Mouse (Mus musculus): ENCODE results near the gene Grb10. TPM values are rescaled to one million over a fixed set of nuclear protein-coding genes. Genes with fewer than 3 reads are reported as not detected.

Gene Grb10
- polyA plus RNA-seq, 1 experiment, result 27.4 TPM

DNA sequence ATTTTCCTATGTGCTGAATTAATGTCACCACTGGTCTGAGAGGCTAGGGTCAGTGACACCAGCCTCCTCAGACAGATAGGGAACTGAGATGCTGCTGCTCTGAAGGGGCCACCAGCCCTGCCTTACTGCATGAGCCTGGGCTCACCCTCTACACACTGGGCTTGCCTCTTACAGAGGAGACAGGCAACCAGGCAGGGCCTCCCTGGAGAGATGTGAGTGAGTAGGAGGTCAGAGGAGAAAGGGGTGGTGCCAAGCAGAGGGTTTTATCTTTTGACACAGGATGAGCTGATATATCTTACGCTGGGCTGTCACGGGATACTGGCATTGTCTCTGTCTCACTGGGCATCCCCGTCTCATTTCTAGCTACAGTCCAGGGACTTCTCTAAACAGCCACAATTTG is 74.9 kb downstream of the Grb10 start:
- WGBS, result 57% methylated on average over 3 of the region's 3 CpGs
- TF ChIP-seq CTCF (IDR thresholded peaks at IDR 0.05; ENCODE audit: insufficient read depth, low read length) (no peak), POLR2A (IDR thresholded peaks at IDR 0.05; ENCODE audit: borderline replicate concordance, extremely low read depth, low read depth, low read length) (no peak)
- no peak overlapping the region for H3K4me3 ChIP-seq (replicated peaks; ENCODE audit: extremely low read depth, low read depth, low read length)
- peaks cover 4% of the 10 kb centered on the region; the same call in 1 of the 2 replicates for H3K4me1 ChIP-seq (ENCODE audit: control insufficient read depth, insufficient read depth, low read length)
- DNase-seq, result no peak

DNA sequence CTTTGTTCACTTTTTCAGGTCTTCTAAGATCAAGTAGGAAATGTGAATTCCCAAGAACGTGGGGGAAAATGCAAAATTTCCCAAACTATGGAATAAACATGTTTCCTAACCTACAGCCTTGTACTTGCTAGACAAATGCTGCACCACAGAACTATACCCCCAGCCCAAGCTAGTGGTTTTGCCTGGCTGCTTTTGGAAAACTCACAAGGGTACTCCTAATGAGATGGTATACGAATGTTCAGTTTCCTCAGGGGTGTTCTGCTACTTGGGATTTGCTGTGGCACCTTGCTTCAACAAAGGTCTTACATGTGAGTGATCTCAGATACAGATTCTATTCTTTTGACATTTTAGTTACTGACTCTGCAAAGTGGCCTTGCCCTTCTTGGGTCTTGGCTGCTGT is 75.4 kb downstream of the Grb10 start:
- H3K4me1 ChIP-seq (ENCODE audit: control insufficient read depth, insufficient read depth, low read length), result peaks cover 4% of the 10 kb centered on the region; the same call in 1 of the 2 replicates
- no peak for DNase-seq
- TF ChIP-seq POLR2A (IDR thresholded peaks at IDR 0.05; ENCODE audit: borderline replicate concordance, extremely low read depth, low read depth, low read length) (no peak), CTCF (IDR thresholded peaks at IDR 0.05; ENCODE audit: insufficient read depth, low read length) (no peak)
- WGBS, result 79% methylated on average over 2 of the region's 2 CpGs
- no peak overlapping the region for H3K4me3 ChIP-seq (replicated peaks; ENCODE audit: extremely low read depth, low read depth, low read length)

DNA sequence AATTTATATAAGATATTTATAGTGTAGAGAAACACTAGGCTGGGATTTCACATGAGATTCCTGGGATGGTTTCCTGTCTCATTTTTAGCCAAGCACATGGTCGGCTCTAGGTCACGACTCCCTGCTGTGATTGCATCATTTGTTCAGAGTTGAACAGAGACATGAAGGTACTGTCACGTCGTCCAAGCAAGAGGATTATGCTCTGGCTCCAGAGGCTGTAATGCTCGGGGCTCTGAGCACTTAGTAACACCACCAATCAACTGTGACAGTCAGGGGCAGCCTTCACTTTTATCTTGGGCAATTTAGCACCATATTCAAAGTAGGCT is 75.9 kb downstream of the Grb10 start:
- WGBS, result 38% methylated on average over 5 of the region's 5 CpGs
- DNase-seq, result no peak
- no peak overlapping the region for H3K4me3 ChIP-seq (replicated peaks; ENCODE audit: extremely low read depth, low read depth, low read length)
- TF ChIP-seq POLR2A (IDR thresholded peaks at IDR 0.05; ENCODE audit: borderline replicate concordance, extremely low read depth, low read depth, low read length) (no peak), CTCF (IDR thresholded peaks at IDR 0.05; ENCODE audit: insufficient read depth, low read length) (no peak)
- peaks cover 4% of the 10 kb centered on the region; the same call in 1 of the 2 replicates for H3K4me1 ChIP-seq (ENCODE audit: control insufficient read depth, insufficient read depth, low read length)

- H3K4me3 ChIP-seq (replicated peaks; ENCODE audit: extremely low read depth, low read depth, low read length), result no peak overlapping the region
- TF ChIP-seq CTCF (IDR thresholded peaks at IDR 0.05; ENCODE audit: insufficient read depth, low read length), result no peak
- no peak for TF ChIP-seq POLR2A (IDR thresholded peaks at IDR 0.05; ENCODE audit: borderline replicate concordance, extremely low read depth, low read depth, low read length)
- no peak for DNase-seq
- peaks cover 4% of the 10 kb centered on the region; the same call in 1 of the 2 replicates for H3K4me1 ChIP-seq (ENCODE audit: control insufficient read depth, insufficient read depth, low read length)
- 71% methylated on average over 5 of the region's 5 CpGs for WGBS
These were observed 76.4 kb downstream of the Grb10 start for GRCm38 (mm10) chr11:11961917-11962628.

DNA sequence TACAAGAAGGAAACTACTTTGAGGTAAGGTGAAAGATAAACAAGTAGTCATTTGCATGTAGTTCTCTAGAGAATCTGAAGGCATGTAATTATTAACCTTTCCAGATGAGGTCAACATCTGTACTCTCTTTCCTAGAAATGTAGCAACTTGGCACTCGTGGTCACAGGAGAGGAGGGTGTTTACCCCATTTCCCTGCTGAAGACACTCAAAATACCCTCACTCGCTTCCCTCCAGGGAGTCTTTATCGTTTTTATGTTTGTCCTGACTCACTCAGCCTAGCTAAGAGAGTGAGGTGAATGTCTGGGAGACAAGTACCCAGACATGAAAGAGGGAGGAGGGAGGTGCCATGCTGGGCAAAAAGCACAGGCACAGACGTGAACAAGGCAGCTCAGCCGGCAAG is 77.6 kb downstream of the Grb10 start:
- peaks cover 4% of the 10 kb centered on the region; the same call in 1 of the 2 replicates for H3K4me1 ChIP-seq (ENCODE audit: control insufficient read depth, insufficient read depth, low read length)
- 34% methylated on average over 5 of the region's 5 CpGs for WGBS
- TF ChIP-seq POLR2A (IDR thresholded peaks at IDR 0.05; ENCODE audit: borderline replicate concordance, extremely low read depth, low read depth, low read length) (no peak), CTCF (IDR thresholded peaks at IDR 0.05; ENCODE audit: insufficient read depth, low read length) (no peak)
- no peak for DNase-seq
- H3K4me3 ChIP-seq (replicated peaks; ENCODE audit: extremely low read depth, low read depth, low read length), result no peak overlapping the region

DNA sequence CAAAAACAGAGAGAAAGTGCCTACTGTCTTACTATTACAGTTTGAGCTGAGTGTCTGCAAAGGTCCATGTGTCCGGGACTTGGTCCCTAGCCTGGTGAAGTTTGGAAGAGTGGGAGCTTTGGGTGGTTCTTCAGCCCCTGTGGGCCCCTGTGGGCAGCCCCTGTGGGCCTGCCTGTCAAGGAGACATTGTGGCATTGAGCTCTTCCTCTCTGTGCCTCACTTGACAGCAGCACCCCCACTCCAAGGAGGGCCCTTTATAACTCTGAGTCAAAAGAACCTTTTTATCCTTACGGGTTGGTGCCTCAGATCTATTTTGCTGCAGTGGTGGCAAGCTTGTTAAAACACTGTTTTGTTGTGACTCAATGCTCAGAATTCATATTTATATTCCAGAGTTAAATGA is 78.3 kb downstream of the Grb10 start:
- 71% methylated on average over 2 of the region's 2 CpGs for WGBS
- no peak for DNase-seq
- H3K4me1 ChIP-seq (ENCODE audit: control insufficient read depth, insufficient read depth, low read length), result peaks cover 4% of the 10 kb centered on the region; the same call in 1 of the 2 replicates
- H3K4me3 ChIP-seq (replicated peaks; ENCODE audit: extremely low read depth, low read depth, low read length), result no peak overlapping the region
- TF ChIP-seq POLR2A (IDR thresholded peaks at IDR 0.05; ENCODE audit: borderline replicate concordance, extremely low read depth, low read depth, low read length) (no peak), CTCF (IDR thresholded peaks at IDR 0.05; ENCODE audit: insufficient read depth, low read length) (no peak)

- H3K4me1 ChIP-seq (ENCODE audit: control insufficient read depth, insufficient read depth, low read length), result peaks cover 4% of the 10 kb centered on the region; the same call in 1 of the 2 replicates
- 72% methylated on average over 2 of the region's 2 CpGs for WGBS
- no peak overlapping the region for H3K4me3 ChIP-seq (replicated peaks; ENCODE audit: extremely low read depth, low read depth, low read length)
- TF ChIP-seq CTCF (IDR thresholded peaks at IDR 0.05; ENCODE audit: insufficient read depth, low read length) (no peak), POLR2A (IDR thresholded peaks at IDR 0.05; ENCODE audit: borderline replicate concordance, extremely low read depth, low read depth, low read length) (no peak)
- DNase-seq, result no peak
These were observed 80.0 kb downstream of the Grb10 start for GRCm38 (mm10) chr11:11958479-11958878.

- Histone ChIP-seq H3K4me3 (replicated peaks; ENCODE audit: extremely low read depth, low read depth, low read length) (no peak overlapping the region), H3K4me1 (ENCODE audit: control insufficient read depth, insufficient read depth, low read length) (peaks cover 4% of the 10 kb centered on the region; the same call in 1 of the 2 replicates)
- WGBS, result 84% methylated on average over 2 of the region's 2 CpGs
- no peak for DNase-seq
- TF ChIP-seq POLR2A (IDR thresholded peaks at IDR 0.05; ENCODE audit: borderline replicate concordance, extremely low read depth, low read depth, low read length) (no peak), CTCF (IDR thresholded peaks at IDR 0.05; ENCODE audit: insufficient read depth, low read length) (no peak)
These were observed 80.5 kb downstream of the Grb10 start for GRCm38 (mm10) chr11:11958061-11958361.

DNA sequence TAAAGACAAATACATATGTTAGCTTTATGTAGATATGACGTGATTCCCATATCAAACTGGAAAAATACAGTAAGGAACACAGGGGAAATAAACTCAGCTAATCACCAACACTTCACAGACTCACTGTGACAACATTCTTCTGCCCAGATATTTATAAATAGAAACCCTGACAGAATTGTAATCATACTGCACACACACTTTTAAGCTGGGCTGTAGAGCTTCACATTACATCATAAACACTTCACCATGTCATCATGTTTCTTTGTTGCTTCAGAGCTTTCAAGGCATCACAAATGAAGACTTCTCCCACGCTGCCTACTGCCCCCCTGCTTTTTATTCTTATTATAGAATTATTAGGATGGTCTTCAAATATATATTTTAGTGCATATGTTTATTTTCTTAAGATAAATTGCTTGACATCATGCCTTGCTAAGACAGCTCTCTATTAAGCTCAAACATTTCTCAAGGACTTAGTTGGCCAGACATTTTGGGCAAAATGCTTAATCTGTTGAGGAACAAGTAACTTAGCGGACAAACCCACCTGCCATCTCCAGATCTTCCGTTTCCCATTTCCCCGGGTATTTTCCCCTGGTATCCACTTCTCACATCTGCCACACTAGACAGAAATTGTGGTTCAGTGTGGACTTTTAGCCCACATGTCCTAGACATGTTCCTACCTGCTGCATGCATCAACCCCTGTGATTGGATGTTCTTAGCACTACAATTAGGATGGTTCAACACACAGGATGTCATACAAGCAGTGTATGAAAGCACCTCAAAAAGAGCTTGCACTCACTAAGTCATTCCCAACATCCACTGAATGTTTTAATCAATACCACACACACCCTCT is 81.0 kb downstream of the Grb10 start:
- DNase-seq, result no peak
- peaks cover 4% of the 10 kb centered on the region; the same call in 1 of the 2 replicates for H3K4me1 ChIP-seq (ENCODE audit: control insufficient read depth, insufficient read depth, low read length)
- no peak overlapping the region for H3K4me3 ChIP-seq (replicated peaks; ENCODE audit: extremely low read depth, low read depth, low read length)
- no peak for TF ChIP-seq CTCF (IDR thresholded peaks at IDR 0.05; ENCODE audit: insufficient read depth, low read length)
- no peak for TF ChIP-seq POLR2A (IDR thresholded peaks at IDR 0.05; ENCODE audit: borderline replicate concordance, extremely low read depth, low read depth, low read length)
- WGBS, result 63% methylated on average over 5 of the region's 5 CpGs

Measured in lung, adult 2 months (tissue).